Mouse (Mus musculus): Measurements from ENCODE around the gene Pon3. TPM values are rescaled to one million over a fixed set of nuclear protein-coding genes. Genes with fewer than 3 reads are reported as not detected.

The Pon3 gene
- polyA plus RNA-seq, 1 experiment, result 3.5 TPM

- DNase-seq (ENCODE audit: low read depth), result peak; percentile 67
- no peak for TF ChIP-seq CTCF (IDR thresholded peaks at IDR 0.05; ENCODE audit: borderline replicate concordance, extremely low read depth, insufficient read depth, insufficient read length)
- TF ChIP-seq POLR2A (IDR thresholded peaks at IDR 0.05; ENCODE audit: borderline replicate concordance, extremely low read depth, insufficient read depth, insufficient read length, poor library complexity, severe bottlenecking), result no peak
These were observed 77.9 kb downstream of the Pon3 start for GRCm38 (mm10) chr6:5177967-5178891.

DNA sequence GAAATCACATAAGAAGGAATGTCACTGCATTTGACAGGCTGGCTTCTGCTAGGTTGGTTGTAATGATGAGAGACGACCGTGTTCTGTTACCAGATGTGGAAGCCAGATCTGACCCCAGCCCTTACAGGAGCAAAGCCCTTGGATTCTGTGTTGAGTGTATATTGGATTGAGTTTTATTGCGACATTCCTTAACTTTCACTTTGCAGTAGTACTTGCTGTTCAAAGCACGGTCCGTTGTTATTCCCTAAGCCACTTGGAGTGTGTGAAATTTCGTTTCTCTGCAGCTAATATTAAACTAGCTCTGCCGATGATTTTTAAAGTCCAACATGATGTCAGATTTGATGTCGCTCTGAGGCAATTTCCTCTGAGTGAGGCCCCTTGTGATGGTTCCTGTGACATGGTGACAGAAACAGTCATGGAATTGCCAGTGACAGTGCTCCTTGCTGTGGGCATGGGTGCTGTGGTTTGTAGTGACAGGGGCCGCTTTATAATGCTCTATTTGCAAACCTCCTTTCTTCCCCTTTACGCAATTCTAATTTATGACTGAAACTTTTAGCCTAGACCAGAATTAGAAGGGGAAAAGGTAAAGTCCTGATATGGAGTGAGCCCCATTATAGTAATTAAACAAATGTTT, 81.8 kb downstream of the Pon3 start:
- no peak for TF ChIP-seq CTCF (IDR thresholded peaks at IDR 0.05; ENCODE audit: borderline replicate concordance, extremely low read depth, insufficient read depth, insufficient read length)
- no peak for TF ChIP-seq POLR2A (IDR thresholded peaks at IDR 0.05; ENCODE audit: borderline replicate concordance, extremely low read depth, insufficient read depth, insufficient read length, poor library complexity, severe bottlenecking)
- DNase-seq (ENCODE audit: low read depth), result no peak

DNA sequence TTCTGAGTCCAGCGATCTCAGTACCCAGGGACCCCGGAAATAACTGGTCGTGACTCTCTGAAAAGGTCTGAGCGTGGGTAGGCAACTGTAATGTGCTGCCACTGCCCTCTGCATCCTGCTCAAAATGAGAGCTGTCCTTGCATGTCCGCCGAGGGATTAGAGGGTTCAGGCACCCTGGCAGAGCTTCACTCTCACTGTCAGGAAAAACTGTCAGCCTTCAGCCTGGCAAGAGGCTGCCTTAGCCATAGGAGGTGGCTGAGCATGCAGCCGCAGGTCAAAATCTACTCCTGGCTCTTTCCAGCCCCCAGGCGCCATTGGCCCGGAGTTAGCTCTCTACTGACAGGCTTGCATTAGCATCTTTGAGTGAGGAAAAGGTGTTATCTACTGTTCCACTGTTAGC, 83.5 kb downstream of the Pon3 start:
- TF ChIP-seq POLR2A (IDR thresholded peaks at IDR 0.05; ENCODE audit: borderline replicate concordance, extremely low read depth, insufficient read depth, insufficient read length, poor library complexity, severe bottlenecking), result no peak
- no peak for TF ChIP-seq CTCF (IDR thresholded peaks at IDR 0.05; ENCODE audit: borderline replicate concordance, extremely low read depth, insufficient read depth, insufficient read length)
- DNase-seq (ENCODE audit: low read depth), result no peak

DNA sequence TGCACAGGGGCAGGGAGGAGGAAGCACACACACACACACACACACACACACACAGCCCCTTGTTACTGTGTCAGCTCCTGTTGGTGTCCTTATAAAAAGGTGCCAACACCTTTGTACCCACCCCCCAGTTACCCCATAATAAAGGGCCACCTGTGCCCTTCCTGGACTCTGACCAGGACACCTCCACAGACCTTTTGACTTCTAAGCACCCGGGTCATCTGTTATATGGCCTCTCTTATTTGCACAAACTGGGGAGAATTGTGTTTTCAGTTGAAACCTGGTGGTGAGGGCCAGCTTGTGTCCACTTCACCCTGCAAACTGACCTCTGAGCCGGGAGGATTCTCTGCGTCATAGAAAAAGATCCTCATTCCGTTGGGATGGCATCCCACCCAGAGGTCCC, 84.7 kb downstream of the Pon3 start:
- no peak for TF ChIP-seq CTCF (IDR thresholded peaks at IDR 0.05; ENCODE audit: borderline replicate concordance, extremely low read depth, insufficient read depth, insufficient read length)
- no peak for TF ChIP-seq POLR2A (IDR thresholded peaks at IDR 0.05; ENCODE audit: borderline replicate concordance, extremely low read depth, insufficient read depth, insufficient read length, poor library complexity, severe bottlenecking)
- DNase-seq (ENCODE audit: low read depth), result no peak

Other genes starting within 250 kb of the Pon3 start
- gene Pon1, start 62.3 kb downstream of the Pon3 start, polyA plus RNA-seq (2012; rRNA removed), result 0.06 and 0.18 TPM in 2 replicates
- 9.7 and 14.0 TPM in 2 replicates for gene Pon2, start 42.2 kb upstream of the Pon3 start, polyA plus RNA-seq (2012; rRNA removed)
- gene Asb4, start 127.1 kb upstream of the Pon3 start, polyA plus RNA-seq (2012; rRNA removed), result 19.1 and 20.4 TPM in 2 replicates
- gene Pdk4, start 240.0 kb upstream of the Pon3 start, polyA plus RNA-seq (2012; rRNA removed), result 1.1 and 1.3 TPM in 2 replicates